Comparison of ENCODE assay signal across 20 mouse cellular contexts in genomic region chr11:89615806-89616205, GRCm38 (mm10).
DNase-seq lines count a peak whose midpoint lies in the region.
"Had no signal": no experiment of that assay in that cellular context is flagged by ENCODE, and none has a peak within 500 bp of the region (broad histone marks: within the 10 kb centered on the region; RNA-seq: fewer than 3 reads in every experiment).

No protein-coding gene starts in this region.

- DNase-seq in frontal cortex, adult 2 months (ENCODE audit: extremely low spot score in 1 of 2, low spot score in 1 of 2) = peak; percentile 46 to 53
- DNase-seq in frontal cortex, postnatal 14 days (ENCODE audit: low spot score in 2 of 2) = no peak
- DNase-seq in right cerebral cortex, adult 18-20 months = peak; percentile 40
- no peak for DNase-seq in right cerebral cortex, postnatal 4 days
- peak; percentile 53 to 63 for DNase-seq in left cerebral cortex, adult 9 months (ENCODE audit: low spot score in 2 of 2)
- peak; percentile 26 to 39 for DNase-seq in right cerebral cortex, postnatal 36 days (ENCODE audit: low spot score in 2 of 2)
- DNase-seq in thymus, postnatal 4 days = no peak
- no peak for DNase-seq in adrenal gland, postnatal 14 days
- DNase-seq: cerebellum, adult 18-20 months; cerebellum, postnatal 25 days; embryo, embryonic 11 days; gastrocnemius, postnatal 25 days; heart, adult 2 months; heart, postnatal 14 days; kidney, postnatal 36 days; liver, embryonic 13.5 days; lung, embryonic 14.5 days; midbrain, embryonic 14.5 days; retina, postnatal 1 day; thymus, postnatal 25 days had no signal

Comparison
In these comparisons a context has a peak if more than half of its experiments do, and no peak if none do; other contexts are left out.
1. DNase-seq: peak in frontal cortex, adult 2 months (2 of 2), right cerebral cortex, adult 18-20 months (single experiment), left cerebral cortex, adult 9 months (2 of 2) and right cerebral cortex, postnatal 36 days (2 of 2); none in frontal cortex, postnatal 14 days (0 of 2), right cerebral cortex, postnatal 4 days (single experiment), thymus, postnatal 4 days (single experiment) and adrenal gland, postnatal 14 days (single experiment).